Mouse (Mus musculus) adrenal gland, postnatal 10 days (tissue): Measurements from ENCODE around the gene Srek1ip1. TPM values are rescaled to one million over a fixed set of nuclear protein-coding genes. Genes with fewer than 3 reads are reported as not detected.

Source experiments
- DNase-seq: peaks from one replicate; pipeline ENCODE4 v3.0.0; 2021; ENCODE audit warnings: mixed read lengths
- total RNA-seq, 2 experiments: library from RNA; stranded (reverse); gene quantifications; 2 replicates each; pipeline ENCODE4 v1.2.3; 2021

Srek1ip1 gene
- total RNA-seq, 2 experiments from 2014 or later = 22.8 to 24.1 TPM

GRCm38 (mm10) chr13:104843295-104844089 is 51.2 kb downstream of the Srek1ip1 start:
- no peak for DNase-seq

- no peak for DNase-seq
These were observed 61.4 kb downstream of the Srek1ip1 start for GRCm38 (mm10) chr13:104853645-104854044.

DNA sequence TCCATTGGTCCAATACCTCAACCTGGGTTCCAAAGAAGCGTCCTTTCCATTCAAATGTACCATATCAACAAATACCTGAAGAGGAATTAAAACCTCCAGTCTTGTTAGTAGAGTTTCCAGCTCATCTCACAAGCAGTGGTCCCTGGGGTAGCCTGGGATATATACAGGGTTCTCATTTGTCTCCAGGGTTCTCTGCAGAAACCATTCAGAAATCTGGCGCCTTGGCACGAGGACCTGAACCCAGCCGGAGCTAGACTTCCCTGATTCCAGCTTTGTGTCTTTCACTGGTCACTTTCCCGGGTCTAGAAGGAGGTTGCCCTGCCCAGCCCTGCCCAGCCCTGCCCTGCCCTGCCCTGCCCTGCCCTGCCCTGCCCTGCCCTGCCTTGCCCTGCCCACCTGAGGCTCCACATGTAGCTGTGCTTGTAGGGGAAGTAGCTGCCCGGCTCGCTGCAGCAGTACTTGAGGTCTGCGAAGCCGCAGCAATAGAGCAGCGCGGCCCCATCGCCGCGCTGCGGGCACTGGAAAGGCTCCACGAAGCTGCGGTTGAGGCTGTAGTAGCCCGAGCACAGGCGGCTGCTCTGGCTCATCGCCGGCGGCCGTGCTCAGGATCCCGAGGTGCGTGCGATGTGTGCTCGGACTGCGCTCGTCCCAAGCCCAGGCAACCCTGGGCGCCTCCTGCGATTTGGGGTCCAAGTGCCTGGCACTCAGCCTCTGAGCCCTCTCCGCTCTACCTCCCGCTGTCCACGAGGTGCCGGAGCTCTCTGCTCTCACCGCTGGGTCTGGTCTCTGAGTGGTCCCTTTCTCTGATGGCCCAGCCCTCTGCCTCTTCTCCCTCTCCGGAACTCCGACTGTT is 71.1 kb downstream of the Srek1ip1 start, which contains the start of gene Shisal2b:
Gene Shisal2b (minus strand): TSS at position 767 of the 853 bp plus-strand sequence.
- peak; percentile 47 for DNase-seq

- DNase-seq = no peak
These were observed 74.4 kb downstream of the Srek1ip1 start for GRCm38 (mm10) chr13:104866726-104867125.

DNA sequence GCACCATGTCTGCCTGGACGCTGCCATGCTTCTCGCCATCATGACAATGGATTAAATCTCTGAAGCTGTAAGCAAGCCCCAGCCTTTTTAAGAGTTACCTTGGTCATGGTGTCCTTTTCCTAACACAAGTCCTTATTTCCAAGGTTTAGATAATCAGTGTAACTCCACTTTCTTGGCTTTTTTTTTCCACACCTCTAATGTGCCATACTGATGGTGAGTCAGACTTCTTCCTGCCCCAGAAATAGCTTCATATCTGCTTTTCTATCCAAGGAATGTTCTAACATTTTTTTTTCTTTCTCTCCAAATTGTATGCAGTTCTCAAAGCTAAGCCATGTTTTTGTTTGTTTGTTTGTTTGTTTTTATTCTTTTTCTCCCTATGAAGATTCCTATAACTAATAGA is 77.6 kb downstream of the Srek1ip1 start:
- DNase-seq = no peak

DNA sequence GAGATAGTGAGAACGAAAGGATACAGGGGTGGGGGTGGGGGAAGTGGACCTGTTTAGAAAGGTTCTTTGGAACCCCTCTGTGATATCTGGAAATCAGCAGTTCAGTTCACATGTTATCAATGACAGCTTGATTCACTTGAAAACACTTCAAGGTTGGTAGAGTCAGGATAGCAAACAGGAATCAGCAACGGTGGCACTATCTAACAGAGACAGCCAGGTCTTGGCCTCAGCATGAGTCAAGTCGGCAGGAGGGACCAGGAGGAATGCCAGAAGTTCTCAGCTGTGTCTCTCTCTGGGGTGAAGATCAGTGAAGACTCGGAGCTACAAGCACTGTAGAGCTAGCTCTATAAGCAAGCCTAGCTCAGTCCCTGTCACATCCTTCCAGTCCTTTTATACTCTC is 86.2 kb downstream of the Srek1ip1 start:
- DNase-seq = no peak

DNA sequence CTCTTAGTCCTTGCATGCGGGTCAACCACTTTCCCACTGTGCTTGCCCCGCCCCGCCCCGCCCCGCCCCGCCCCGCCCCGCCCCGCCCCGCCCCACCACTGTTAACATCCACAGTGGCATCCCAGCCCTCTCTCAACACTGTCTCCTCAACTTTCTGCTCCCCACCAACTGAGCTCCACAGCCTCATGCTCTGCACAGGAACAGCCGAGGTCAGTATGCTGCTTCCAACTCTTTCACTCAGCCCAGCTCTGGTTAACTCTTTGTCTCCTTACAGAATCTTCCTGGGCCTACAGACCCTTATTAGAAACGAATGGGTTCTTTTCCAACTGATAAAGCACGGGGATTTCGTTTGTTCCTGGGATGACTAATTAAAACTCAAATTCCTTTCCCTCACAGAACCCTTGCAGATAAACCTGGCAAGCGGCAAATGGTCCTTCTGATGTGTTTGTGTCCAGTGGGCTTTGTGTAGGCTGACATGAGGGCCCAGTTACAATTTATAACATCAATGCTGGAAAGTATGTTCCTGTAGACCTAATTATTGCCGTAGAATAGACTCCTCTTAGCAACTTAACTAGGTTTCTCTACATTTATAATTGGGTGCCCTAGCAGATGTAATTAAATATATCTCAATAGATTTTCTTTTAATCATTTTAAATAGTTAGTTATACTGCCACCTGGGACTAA is 91.4 kb downstream of the Srek1ip1 start:
- no peak for DNase-seq

DNA sequence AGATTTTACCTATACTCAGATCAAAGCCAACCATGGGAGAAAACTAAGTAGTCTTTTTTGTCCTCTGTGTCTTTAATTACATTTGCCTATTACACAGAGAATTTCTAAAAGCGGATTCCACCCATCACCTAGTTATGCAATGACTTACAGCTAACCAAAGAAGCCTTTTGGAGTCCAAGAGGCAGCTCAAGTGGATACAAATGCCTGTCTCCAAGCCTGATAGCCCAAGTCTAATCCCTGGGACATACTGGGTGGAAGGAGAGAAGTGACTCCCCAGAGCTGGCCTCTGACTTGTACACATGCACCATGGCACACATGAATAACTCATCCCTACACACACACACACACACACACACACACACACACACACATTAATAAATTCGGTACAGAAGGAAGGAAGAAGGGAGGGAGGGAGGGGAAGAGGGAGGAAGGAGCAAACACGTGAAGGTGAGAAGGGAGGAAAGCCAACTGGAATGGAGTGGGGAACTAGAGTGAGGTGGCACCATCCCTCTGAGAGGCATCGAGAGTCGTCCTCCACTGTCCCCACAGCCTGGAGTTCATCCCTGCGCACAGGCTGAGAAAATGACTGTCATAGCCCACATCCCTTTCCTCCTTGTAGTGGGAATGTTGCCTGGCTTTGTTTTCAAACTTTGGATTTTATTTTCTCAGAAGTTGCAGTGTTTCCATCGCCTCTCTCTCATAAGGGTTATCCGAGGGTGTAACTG is 94.2 kb downstream of the Srek1ip1 start:
- no peak for DNase-seq

Other genes with a start within 250 kb of the Srek1ip1 start
- gene Cwc27, start 24.7 kb downstream of the Srek1ip1 start, total RNA-seq = 10 to 100 TPM; 14.8 to 15.3 TPM
- not detected for gene Shisal2b, start 71.4 kb downstream of the Srek1ip1 start, total RNA-seq